In genomic region chr7:19534676-19535075, GRCm38 (mm10) we compare ENCODE assay signal across 17 mouse cellular contexts. TPM values are rescaled to one million over a fixed set of nuclear protein-coding genes. Genes with fewer than 3 reads are reported as not detected.
"Had no signal": no experiment of that assay in that cellular context is flagged by ENCODE, and none has a peak within 500 bp of the region (broad histone marks: within the 10 kb centered on the region; RNA-seq: fewer than 3 reads in every experiment).

No protein-coding gene starts in this region.

- H3K4me1 ChIP-seq: neural tube, embryonic 12.5 days had no signal

- H3K27ac ChIP-seq: neural tube, embryonic 12.5 days; neural tube, embryonic 13.5 days; neural tube, embryonic 15.5 days had no signal

- H3K27me3 ChIP-seq: neural tube, embryonic 12.5 days; neural tube, embryonic 13.5 days; neural tube, embryonic 15.5 days had no signal

- H3K9ac ChIP-seq: neural tube, embryonic 12.5 days; neural tube, embryonic 13.5 days; neural tube, embryonic 15.5 days had no signal

- H3K4me2 ChIP-seq: neural tube, embryonic 12.5 days; neural tube, embryonic 13.5 days; neural tube, embryonic 15.5 days had no signal

- H3K9me3 ChIP-seq: neural tube, embryonic 12.5 days; neural tube, embryonic 13.5 days; neural tube, embryonic 15.5 days had no signal

- H3K4me3 ChIP-seq: neural tube, embryonic 12.5 days; neural tube, embryonic 13.5 days; neural tube, embryonic 15.5 days had no signal

- DNase-seq: retina, postnatal 1 day; right cerebral cortex, adult 18-20 months; right cerebral cortex, postnatal 14 days; right cerebral cortex, postnatal 25 days; right cerebral cortex, postnatal 4 days; spleen, adult 18-20 months; thymus, adult 18-20 months; thymus, adult 2 months; thymus, postnatal 14 days; thymus, postnatal 25 days; thymus, postnatal 36 days; thymus, postnatal 4 days had no signal

RNA-seq across cellular contexts. Expression of gene Nkpd1, which starts 17.0 kb away (rescaled TPM):
- total RNA-seq: neutrophil, adult 5-6 weeks had no signal
- polyA plus RNA-seq: stomach, embryonic 14.5 days had no signal
